Mouse (Mus musculus) testis, postnatal 14 days (tissue): ENCODE measurements around the gene Gm20604.
A peak's percentile ranks its signal among the peaks of the same experiment; 100 is the strongest.

ENCODE experiments used
- DNase-seq: peaks from one replicate; pipeline ENCODE4 v3.0.0; 2021; ENCODE audit warnings: low spot score

Gene Gm20604

DNA sequence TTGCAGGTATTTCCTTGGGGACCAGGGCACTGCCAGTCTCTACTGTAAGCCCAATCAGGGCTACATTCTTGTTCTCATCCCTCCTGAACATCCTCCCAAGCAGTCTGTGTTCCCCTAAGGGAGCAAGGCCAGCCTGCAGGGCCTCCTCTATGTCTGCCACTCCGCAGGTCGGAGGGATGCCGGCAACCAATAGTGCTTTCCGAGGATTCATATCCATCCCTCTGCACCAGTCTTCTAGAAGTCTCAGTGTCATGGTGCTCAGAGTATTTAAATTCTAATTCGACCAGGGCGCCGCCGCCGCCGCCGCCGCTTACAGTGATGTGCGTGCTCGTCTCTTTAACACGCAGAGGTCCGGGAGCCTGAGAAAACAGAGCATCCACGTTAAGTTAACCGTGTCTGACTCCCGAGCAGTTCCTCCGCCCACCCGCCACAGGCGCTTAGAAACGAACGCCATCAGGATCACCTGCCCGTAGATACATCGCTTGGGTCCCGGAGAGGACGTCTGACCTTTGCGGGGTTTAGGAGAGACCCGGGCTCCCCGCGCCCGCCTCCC is 15.4 kb downstream of the Gm20604 start:
- DNase-seq: peak; percentile 20

DNA sequence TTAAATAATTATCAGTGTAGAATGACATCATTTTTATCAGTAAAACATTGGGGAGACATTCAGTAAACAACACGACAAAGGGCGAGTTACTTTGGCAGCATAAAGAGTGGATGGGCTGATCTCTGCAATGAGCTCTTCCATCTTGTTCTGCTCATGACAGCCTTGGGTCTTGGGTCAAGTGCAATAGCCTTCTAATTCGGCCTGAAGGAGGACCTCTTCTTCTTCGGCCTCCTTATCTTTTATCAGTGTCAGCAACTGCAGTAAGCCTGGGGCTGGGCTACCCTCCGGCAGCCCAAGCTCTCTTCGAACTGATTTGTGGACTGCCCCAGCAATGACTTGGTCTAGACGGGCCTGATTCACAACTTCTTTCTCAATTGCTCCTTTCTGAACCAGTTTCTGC is 16.4 kb downstream of the Gm20604 start:
- no peak for DNase-seq

DNA sequence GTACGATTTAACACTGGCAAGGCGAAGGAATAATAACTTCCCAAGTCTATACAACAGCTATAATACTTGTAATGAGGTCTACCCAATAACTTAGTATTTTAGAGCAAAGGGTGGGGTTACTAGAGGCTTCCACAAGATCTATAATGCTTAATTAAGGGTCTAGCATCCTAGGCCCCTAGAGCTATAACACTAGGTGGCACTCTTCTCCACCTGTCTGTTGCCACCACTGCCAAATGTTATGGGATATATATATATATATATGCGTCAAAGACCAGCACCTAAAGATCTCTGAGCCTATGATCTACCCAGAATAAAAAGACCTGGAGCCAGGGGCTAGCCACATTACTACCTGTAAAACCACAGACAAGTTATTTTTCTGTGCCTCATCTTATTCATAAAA is 18.2 kb downstream of the Gm20604 start:
- no peak for DNase-seq

DNA sequence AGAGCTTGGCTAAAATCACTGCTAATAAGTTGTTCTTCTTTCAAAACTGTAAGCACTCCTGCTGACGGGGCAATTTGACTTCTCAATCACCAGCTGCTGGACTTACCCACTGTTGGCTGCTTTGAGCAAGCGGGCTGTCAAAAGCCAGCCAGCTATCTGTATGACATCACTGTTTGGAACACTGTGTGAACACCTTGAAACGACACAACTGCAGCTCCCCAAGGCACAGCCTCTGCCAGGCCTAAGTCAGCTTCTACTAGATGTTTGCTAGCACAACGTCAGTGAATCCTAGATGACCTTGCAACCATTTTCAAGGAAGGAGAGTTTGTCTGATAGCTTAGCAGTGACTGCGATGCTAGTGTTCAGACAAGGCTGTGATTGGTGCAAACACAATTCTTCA is 19.4 kb downstream of the Gm20604 start:
- no peak for DNase-seq

DNA sequence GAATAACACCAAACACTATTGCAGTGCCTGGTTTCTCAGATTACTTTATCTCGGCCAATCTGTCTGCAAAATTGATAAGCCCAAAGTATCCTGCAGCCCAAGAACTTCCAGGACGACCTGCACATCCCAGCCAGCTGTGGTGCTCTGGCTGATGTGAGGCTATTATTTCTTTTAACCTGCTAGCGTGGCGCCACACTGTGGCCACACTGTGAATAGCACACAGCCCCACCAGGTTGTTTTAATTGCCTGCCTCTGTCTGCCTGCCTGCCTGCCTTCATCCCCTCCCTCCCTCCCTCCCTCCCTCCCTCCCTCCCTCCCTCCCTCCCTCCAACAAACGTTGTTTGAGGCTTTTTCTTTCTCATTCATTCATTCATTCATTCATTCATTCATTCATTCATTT is 25.1 kb downstream of the Gm20604 start:
- DNase-seq: peak; percentile 50

DNA sequence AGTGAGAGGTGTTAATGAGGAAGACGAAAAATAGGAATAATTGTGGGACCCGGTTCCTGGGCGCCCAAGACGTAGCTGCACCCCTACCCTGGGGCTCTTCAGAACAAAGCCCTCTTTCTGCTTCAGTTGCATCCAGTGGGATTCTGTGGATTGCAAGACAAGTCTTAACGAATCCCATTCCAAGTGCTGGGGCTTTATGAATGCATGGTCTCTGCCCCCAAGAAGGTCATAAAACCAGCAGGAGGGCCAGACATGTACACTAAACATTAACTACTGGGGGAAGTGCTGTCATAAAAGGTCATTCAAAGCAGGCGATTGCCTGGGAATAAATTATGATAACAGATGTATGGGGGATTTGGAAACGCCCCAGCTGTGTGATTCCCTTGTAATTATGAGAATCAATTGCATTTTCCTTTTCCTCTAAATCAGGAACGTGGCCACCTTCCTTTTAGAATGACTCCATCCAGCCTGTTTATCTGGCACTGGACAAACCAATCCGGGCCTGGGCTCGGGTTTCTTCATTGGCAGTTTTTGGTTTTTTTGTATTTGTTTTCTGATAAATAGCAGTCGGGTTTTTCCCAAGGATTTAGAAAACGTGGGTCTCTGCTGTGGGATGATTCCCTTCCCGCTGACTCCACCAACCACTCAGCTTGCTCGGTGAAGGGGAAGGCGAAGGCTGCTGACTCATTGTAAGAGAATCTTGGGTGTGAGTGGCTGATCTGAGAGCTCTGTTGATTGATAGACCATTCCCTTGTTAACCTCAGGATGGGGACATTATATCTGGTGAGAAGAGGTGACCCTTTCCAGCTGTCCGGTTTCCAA is 27.5 kb downstream of the Gm20604 start:
- DNase-seq: no peak

DNA sequence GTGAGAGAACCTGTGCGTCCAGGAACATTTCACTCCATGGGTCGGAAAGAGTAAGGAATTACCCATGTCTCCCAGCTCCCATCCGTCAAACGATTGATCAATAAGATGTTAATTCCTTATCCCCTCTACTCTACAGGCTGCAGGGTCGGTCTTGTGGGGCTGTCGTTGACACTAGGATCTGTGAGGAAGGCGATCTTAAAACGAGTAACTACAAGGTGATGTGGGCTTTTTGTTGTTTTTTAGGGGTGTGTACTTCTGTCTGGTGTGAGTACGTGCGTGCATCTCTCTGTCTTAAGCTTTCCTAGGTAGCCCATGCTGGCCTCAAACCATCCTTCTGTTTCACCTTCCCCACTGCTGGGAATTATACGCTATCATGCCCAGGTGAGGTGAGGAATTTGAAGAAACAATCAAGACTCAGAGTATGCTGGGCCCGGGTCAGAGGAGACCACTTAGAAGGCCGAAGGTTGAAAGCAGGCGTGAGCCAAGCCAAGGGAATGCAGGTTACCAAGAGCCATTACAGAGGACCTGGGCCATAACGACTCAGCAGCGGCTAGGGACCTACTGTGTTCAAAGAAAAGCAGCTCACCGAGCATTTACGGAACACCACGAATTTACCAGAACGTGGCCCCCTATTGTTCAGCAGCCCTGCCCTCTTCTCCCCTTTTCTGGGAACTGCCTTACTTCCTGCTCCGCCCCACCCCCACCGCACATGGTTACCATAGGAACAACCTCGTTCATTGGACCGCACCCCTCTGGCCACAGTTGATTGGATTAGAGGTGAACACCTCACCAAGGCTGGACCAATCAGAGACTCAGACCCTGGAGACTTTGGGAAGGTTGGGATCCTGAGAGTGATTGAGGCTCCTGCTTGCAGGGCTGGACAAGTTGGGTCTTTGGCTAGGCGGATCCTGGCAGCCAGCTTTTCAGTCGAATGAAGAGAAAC is 28.3 kb downstream of the Gm20604 start:
- DNase-seq: peak; percentile 79

DNA sequence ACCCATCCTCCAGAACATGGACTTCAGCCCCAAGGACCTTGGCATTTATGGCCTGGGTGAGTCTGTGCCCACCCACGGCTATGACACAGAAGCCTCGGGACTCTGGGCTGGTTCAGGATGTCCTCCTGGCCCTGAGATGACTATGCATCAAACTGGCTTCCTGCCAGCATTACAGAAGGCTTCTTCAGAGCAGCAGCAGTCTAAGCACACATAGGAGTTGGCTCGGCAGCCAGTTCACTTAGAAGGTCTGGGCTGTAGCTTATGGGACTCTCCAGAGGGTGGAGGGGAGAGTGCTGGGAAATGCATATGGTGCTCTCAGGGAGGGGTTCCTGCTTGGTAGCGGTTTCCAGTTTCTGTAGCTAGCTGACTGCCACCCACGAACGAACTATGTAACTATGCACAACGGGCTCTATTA is 32.7 kb downstream of the Gm20604 start:
- no peak for DNase-seq

DNA sequence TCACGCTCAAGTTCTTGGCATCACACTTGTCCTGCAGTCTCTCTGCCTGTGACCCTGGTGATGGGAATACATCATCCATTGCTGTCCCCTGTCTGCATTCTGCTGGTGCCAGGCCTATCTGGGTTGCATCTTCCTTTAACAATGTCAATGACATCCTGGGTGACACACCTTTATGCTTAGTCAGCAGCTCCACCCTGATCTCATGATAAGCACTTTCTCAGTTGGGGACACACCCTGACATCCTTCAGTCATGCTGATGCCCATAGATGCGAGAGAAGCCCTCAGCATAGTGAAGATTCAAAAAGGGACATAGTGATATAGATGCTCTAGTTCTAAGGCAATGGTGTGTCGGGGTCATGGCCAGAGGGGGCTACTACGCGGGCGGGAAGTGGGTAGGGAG is 33.3 kb downstream of the Gm20604 start:
- DNase-seq: no peak

DNA sequence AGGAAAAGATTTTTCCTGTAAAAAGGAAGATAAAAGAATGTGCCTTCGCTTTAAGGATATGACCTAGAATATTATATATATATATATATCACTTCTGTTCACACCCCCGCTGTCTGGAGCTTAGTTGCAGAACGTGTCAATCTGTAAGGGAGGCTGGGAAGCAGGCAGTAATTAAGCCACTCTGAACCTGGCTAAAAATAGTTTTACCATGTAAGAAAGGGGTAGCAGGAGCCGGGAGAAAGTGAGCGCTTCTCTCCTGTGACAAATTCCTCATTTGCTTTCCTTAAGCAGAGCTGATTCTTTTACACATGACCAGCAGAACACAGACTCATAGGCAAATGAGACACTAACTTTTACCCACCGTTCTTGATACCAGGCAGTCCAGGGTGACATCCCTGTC is 34.6 kb downstream of the Gm20604 start:
- no peak for DNase-seq

DNA sequence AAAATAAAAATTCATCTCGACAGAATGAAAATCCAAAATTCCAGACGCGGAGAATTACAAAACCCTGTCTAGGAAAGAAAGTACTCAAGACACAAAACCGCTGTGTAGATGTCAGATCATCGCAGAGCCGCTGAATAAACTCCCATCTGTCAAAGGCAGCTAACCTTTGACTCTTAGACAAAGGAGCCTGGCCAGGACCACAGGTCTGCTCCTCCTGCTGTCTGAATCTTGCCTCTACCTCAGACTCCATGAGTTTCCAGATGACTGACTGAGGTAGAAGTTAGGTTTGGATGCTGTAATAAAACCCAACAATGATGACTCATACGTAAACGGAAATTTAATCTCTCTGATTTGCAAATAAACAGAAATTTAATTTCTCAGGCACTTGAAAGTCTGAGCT is 35.5 kb downstream of the Gm20604 start:
- no peak for DNase-seq

DNA sequence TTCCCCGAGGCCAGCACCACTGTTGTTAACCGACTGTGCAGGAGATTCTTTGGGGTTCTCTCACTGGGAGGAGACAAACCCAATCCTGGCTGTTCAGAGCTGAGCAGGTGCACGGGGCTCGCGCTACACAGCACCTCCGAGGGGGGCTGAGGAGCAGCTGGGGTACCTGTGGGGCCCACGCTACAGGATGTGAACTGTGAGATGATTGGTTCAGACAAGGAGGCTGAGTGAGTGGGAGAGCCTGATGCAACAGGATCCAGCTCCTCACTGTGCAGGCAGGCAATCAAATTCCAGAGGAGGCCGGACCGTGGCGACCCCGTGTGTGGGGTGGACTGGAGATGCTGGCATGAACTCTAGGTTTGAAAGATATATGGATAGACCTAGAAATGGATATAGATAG is 36.0 kb downstream of the Gm20604 start:
- DNase-seq: no peak

DNA sequence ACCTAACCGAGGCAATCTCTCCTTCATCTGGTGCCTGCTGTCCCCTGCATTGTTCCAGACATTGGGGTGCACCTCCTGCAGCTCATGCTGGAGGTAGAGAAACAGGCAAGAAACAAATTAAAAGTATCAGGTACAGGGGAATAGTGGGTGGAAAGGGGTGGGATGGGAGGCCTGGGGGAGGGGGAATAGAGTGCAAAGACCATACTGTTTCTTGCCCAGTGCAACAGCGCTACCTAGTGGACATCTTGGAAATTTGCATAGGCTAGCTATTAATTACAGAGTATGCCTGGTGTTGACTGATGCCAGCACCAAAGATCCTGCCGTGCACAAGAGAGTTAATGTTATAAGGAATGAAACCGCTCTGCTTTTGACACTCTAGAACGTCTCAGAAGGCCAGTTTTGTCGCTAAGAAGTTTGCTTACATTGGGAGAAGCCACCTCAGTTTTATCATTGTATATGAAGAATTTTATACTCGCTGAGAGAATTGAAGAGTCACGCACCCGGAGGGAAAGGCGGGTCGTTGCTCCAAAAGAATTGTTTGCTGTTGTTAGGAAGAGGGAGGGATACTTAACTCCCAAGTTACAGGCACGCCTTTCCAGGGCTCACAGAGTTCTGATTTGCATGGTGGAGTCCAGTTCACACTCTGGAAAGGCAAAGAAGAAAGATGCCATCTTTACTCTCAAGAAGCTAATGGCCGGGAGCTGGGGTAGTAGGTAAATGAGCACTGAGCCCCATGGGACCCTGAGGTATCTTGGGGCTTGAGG is 38.7 kb downstream of the Gm20604 start:
- no peak for DNase-seq

DNA sequence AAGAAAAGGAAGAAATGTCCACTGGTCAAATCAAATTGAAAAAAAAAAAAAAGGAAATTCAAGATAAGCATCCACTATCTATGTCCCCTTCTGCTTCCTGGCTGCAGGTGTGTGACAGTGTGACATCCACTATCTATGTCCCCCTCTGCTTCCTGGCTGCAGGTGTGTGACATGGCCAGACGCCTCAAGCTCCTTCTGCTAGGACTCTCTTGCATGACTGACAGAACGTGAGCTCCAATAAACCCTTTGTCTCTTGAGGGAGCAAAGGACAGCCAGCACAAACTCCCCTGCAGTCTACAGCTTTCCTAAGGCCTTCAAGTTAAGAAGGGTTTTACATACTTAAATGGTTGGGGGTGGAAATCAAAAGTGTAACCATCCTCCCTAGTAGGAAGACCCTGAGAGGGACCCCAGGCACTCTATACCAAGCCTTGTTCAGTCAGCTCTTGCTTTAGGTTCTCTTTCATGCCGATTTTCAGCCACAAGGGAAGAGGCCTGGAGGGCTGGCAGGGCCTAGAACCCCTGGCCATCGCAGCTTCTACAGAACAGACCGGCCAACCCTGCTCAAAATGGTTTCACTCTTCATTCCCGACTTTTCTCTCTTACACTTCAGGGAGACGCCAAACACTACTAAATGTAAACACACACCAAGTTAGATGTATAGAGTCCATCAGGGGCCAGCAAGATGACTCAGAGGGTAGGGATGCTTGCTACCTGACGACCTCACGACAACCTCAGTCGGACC is 43.6 kb downstream of the Gm20604 start:
- DNase-seq: no peak

DNA sequence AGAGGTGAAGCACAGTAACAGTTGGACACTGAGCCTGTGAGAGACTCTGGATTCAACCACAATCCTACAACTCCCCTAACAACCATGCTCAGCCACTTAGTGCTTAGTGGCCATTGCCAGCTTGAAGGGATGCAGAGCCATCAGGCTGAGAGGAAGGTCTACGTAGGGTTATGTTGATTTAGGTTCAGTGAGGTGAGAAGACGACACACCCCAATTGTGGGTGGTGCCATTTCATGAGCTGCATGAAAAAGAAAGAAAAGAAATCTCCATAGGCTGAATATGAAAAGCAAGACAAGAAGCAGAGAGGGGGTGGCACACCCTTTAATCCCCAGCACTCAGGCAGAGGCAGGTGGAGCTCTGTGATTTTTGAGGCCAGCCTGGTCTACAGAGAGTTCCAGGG is 44.4 kb downstream of the Gm20604 start:
- DNase-seq: no peak

DNA sequence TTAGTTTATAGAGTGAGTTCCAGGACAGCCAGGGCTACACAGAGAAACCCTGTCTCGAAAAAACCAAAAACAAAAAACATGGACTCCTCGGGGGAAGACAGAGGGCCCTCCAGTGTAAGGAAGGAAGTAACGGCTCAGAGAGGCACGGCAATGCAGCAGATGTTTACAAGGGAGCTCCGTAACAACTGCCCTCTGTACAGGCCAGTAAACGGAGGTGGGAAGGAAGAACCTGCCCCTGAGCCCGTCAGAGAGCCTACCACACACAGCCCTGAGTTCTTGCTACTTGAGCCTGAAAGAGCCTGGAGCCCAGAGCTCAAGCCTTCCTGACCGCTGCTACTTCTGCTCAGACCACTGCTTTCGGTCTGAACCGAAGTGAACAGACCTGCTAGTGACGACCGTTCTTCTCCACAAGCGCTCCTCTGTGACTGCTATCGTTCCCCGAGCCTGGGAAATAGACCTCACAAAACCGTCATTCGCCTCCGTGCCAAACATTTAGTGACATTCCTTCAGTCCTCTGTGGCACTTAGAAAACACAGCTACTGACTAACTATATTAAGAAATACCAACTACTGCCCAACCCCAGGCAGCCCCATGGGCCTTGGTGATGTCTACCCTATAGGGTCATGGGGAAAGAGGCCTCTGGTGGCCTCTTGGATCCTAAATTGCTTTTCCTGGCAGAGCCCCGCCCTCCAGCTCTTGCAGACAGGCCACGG is 45.2 kb downstream of the Gm20604 start:
- no peak for DNase-seq

DNA sequence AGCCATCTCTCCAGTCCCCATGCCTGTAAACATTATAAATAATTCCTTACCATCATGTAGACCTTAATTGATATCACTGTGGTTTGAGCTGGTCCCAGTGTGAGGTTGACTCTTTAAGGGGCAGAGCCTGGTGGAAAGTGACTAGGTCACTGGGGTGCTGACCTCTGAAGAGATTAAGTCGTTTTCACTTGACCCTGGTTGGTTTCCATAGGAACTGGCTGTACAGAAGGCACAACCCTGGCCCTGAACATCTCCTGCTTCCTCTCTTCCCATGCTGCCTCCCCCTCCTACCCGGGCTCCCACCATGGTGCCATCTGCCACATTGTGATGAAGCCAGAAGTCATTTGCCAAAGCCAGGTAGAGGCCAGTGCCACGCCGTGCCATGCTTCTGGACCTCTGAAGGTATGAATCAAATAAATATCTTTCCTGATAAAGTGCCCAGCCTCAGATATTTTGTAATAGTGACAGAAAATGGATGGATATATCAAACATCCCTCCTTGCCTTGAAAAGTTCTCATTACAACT is 47.6 kb downstream of the Gm20604 start:
- no peak for DNase-seq

DNA sequence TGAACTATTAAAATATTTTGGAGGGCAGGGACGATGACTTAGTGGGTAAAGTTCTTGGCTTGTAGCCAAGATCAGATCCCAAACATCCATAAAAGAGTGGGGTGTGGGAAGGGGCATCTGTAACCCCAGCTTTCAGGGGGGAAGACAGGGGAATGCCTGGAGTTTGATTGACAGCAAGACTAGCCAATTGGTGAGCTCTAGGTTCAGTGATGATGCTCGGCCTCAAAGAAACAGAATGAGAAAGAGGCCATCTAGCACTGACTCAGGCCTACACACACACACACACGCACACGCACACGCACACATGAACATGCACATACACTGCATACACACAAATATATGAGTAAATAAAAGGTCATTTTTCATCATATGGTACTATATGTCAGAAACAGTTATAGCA is 48.6 kb downstream of the Gm20604 start:
- DNase-seq: no peak

DNA sequence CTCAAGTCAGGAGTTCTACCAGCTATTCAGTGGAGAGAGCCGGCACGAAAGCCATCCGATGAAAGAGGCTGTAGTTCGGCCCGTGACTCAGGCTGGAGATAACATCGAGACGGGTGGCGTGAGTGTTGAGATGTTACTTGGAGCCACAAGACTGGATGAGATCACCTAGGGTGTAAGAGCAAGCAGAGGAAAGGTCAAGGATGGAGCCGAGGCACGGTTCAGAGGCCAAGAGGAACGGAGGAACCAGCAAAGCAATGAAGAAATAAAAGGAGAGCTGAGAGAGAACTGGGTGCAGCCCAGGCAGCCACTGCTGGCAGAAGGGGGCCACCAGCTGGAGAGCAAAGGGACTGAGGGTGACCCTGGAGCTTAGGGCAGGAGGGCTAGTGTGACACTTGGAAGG is 50.3 kb downstream of the Gm20604 start:
- DNase-seq: no peak

DNA sequence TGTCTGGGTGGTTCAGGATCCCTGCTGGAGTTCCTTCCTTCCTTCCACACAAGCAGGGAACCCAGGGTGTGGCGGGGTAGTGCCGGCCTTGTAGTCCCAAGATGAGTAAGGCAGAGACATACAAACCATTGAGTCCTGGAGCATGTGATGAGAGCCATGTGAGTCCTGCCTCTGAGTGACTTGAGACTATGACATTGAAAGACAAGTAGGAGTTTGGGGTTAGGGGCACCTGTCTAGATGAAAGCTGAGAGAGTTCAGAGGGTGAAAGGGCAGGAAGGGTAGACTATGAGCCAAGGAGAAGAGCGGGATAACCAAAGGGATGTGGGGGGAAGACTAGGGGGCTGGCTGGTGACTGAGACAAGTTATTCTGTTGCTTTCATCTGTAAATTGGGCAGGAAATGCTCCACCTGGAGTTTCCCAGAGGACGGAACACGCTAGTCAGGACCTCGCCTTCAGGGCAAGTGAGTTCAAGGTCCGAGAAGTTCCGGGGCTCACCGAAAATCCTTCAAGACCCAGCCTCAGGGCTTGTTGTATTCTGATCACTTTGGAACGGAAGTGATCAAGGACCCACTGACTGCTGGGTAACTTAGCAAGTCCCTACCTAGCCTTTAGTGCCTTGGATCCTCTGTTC is 51.5 kb downstream of the Gm20604 start:
- DNase-seq: no peak
